Mouse (Mus musculus): ENCODE data around the gene Gpr18. TPM values are rescaled to one million over a fixed set of nuclear protein-coding genes. Genes with fewer than 3 reads are reported as not detected.

Gpr18 gene
- polyA plus RNA-seq, 2 experiments = 0.08 to 0.17 TPM

DNA sequence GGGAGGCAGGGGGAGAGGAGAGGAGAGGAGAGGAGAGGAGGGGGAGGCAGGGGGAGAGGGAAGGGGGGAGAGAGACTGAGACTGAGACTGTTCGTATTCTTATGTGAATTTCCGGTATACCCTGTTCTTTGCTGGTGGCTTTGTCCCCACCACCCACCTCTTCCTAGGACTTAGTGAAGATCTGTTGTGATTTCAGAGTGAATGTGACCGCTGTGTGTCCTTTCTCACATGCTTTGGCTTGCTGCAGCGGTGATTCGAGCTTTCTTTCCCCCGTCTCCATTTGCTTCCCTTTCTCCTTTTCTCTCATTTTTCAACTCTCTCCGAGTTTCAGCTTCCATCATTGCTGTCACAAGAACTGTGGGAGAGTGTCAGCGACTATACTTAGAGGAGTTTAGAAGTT, 31.1 kb upstream of the Gpr18 start:
- TF ChIP-seq EP300 (IDR thresholded peaks at IDR 0.05; ENCODE audit: low read depth) (no peak), CTCF (IDR thresholded peaks at IDR 0.05; ENCODE audit: low read depth) (no peak)
- no peaks in the 10 kb centered on the region for H3K36me3 ChIP-seq (replicated peaks; ENCODE audit: control insufficient read depth, insufficient read depth, low read depth)
- no peaks in the 10 kb centered on the region for H3K9me3 ChIP-seq (ENCODE audit: control insufficient read depth, low read length)
- DNase-seq (ENCODE audit: low read depth in 3 of 3, low spot score in 3 of 3) (no peak), ATAC-seq (ENCODE audit: insufficient read depth) (no peak)
- H3K4me2 ChIP-seq (ENCODE audit: low read depth) = no peak overlapping the region
- WGBS (ENCODE audit: insufficient replicate concordance) = 67% methylated on average over 8 of the region's 8 CpGs
- peaks cover 4 to 15% of the 10 kb centered on the region in 2 experiments; a peak in 3 of 4 replicates for H3K4me1 ChIP-seq (replicated peaks; ENCODE audit: control insufficient read depth in 2 of 2, insufficient read depth in 2 of 2, low read length in 1 of 2)
- H3K9ac ChIP-seq (replicated peaks) = no peak overlapping the region
- H3K27me3 ChIP-seq (ENCODE audit: control insufficient read depth, insufficient read depth, low read length) = no peaks in the 10 kb centered on the region
- no peak overlapping the region for H3K4me3 ChIP-seq (ENCODE audit: insufficient read depth in 1 of 2, low read depth in 2 of 2, low read length in 2 of 2)
- H3K27ac ChIP-seq = no peak overlapping the region

DNA sequence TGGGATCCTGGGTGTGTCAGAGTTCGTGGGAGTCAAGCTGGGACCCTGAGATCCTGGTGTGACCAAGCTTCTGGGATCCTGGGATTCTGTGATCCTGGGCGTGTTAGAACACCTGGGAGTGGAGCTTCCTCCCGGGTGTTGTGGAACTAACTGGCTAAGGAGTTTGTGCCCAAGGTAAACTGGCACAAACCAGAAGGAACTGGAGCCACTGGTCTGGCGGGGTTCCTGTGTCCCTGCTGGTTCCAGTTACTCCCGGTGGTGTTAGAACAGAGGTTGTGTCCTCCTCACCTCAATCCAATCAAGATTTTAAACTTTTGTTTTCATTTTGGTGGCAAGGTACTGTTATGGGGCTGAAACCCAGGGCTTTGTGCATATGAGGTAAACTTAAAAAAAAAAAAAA, 30.6 kb upstream of the Gpr18 start:
- Histone ChIP-seq H3K9me3 (ENCODE audit: control insufficient read depth, low read length) (no peaks in the 10 kb centered on the region), H3K4me3 (ENCODE audit: insufficient read depth in 1 of 2, low read depth in 2 of 2, low read length in 2 of 2) (no peak overlapping the region), H3K9ac (replicated peaks) (no peak overlapping the region), H3K27me3 (ENCODE audit: control insufficient read depth, insufficient read depth, low read length) (no peaks in the 10 kb centered on the region), H3K4me2 (ENCODE audit: low read depth) (no peak overlapping the region), H3K36me3 (replicated peaks; ENCODE audit: control insufficient read depth, insufficient read depth, low read depth) (no peaks in the 10 kb centered on the region), H3K27ac (no peak overlapping the region), H3K4me1 (replicated peaks; ENCODE audit: control insufficient read depth in 2 of 2, insufficient read depth in 2 of 2, low read length in 1 of 2) (peaks cover 0 to 10% of the 10 kb centered on the region in 2 experiments; a peak in 2 of 4 replicates)
- WGBS (ENCODE audit: insufficient replicate concordance) = 68% methylated on average over 5 of the region's 5 CpGs
- DNase-seq (ENCODE audit: low read depth in 3 of 3, low spot score in 3 of 3) (no peak), ATAC-seq (ENCODE audit: insufficient read depth) (no peak)
- TF ChIP-seq EP300 (IDR thresholded peaks at IDR 0.05; ENCODE audit: low read depth) (no peak), CTCF (IDR thresholded peaks at IDR 0.05; ENCODE audit: low read depth) (no peak)

DNA sequence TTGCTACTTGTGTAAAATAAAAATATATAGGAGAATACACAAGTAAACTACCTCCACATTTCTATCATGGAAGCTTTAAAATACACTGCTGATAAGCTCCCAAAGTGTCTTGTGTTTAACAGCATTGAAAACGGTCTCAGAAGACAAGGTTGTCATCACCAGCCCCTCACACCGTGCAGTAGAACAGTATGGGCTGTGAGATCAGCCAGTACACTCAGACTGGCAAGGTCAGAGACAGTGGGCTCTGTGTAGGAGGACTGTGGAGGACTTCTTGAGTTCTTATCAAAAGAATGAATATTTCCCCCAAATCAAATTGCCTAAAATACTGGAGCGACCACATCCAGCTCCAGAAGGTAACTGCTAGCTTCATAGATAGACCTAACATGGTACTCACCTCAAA, 24.0 kb upstream of the Gpr18 start:
- no peak overlapping the region for H3K27ac ChIP-seq

DNA sequence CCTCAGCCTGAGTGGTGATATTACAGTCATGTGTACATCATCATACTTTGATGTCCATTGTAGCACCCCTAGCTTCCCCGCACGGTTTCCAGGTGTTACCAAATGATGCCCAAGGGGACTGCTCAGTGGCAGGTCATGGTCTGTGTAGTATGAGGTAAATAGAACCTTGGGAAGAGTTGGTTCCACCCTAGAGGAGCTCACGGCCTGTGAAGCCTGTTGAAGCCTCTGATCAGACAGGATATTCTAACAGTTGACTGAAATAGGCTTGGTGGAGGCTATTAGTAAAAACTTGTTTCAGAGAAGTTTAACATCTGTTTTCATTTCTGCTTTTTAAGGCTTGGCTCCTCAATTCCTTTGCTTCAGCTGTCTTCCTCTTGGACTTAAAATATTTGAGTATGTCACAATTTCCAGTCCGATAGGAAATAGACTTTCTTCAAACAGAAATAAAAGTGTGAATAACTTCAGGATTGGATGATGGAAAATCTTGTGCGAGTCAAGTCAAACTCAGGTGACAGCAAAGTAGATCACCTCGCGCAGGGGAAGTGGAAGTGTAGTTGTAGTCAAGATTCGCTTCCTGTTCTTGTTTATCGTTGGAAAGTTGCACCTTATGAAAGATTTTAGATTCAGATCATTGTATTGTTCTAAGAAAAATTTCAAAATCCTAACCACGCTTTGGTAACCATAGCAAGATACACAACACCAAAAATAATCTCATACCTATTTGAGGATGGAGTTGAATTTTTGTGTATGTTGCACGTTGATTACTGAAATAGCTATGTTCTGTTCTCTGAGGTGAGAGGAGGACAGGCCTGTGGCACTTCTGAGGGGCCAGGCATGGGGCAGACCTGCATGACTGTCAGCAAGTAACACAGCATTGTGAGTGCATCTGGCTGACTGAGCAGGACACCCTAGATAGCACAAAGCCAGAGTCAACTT, 22.9 kb upstream of the Gpr18 start:
- Histone ChIP-seq H3K4me2 (ENCODE audit: low read depth) (no peak overlapping the region), H3K4me3 (ENCODE audit: insufficient read depth in 1 of 2, low read depth in 2 of 2, low read length in 2 of 2) (no peak overlapping the region), H3K9ac (replicated peaks) (no peak overlapping the region), H3K27ac (no peak overlapping the region), H3K9me3 (ENCODE audit: control insufficient read depth, low read length) (no peaks in the 10 kb centered on the region), H3K27me3 (ENCODE audit: control insufficient read depth, insufficient read depth, low read length) (no peaks in the 10 kb centered on the region), H3K36me3 (replicated peaks; ENCODE audit: control insufficient read depth, insufficient read depth, low read depth) (no peaks in the 10 kb centered on the region), H3K4me1 (replicated peaks; ENCODE audit: control insufficient read depth in 2 of 2, insufficient read depth in 2 of 2, low read length in 1 of 2) (0 out of 4 replicates have a peak, but pooled peaks cover 0 to 4% of the 10 kb centered on the region in 2 experiments)
- DNase-seq (ENCODE audit: low read depth in 3 of 3, low spot score in 3 of 3) = no peak
- TF ChIP-seq CTCF (IDR thresholded peaks at IDR 0.05; ENCODE audit: low read depth) (no peak), EP300 (IDR thresholded peaks at IDR 0.05; ENCODE audit: low read depth) (no peak)
- no peak for ATAC-seq (ENCODE audit: insufficient read depth)
- WGBS (ENCODE audit: insufficient replicate concordance) = 65% methylated on average over 11 of the region's 11 CpGs

More for the DNA sequence above, 24.0 kb upstream of the Gpr18 start:
- Histone ChIP-seq H3K27me3 (ENCODE audit: control insufficient read depth, insufficient read depth, low read length) (no peaks in the 10 kb centered on the region), H3K9me3 (ENCODE audit: control insufficient read depth, low read length) (no peaks in the 10 kb centered on the region), H3K9ac (replicated peaks) (no peak overlapping the region), H3K4me2 (ENCODE audit: low read depth) (no peak overlapping the region), H3K36me3 (replicated peaks; ENCODE audit: control insufficient read depth, insufficient read depth, low read depth) (no peaks in the 10 kb centered on the region), H3K4me3 (ENCODE audit: insufficient read depth in 1 of 2, low read depth in 2 of 2, low read length in 2 of 2) (no peak overlapping the region), H3K4me1 (replicated peaks; ENCODE audit: control insufficient read depth in 2 of 2, insufficient read depth in 2 of 2, low read length in 1 of 2) (0 out of 4 replicates have a peak, but pooled peaks cover 0 to 4% of the 10 kb centered on the region in 2 experiments)
- ATAC-seq (ENCODE audit: insufficient read depth) = no peak
- no peak for DNase-seq (ENCODE audit: low read depth in 3 of 3, low spot score in 3 of 3)
- WGBS (ENCODE audit: insufficient replicate concordance) = 61% methylated on average over 3 of the region's 3 CpGs
- TF ChIP-seq CTCF (IDR thresholded peaks at IDR 0.05; ENCODE audit: low read depth) = no peak
- TF ChIP-seq EP300 (IDR thresholded peaks at IDR 0.05; ENCODE audit: low read depth) = no peak

DNA sequence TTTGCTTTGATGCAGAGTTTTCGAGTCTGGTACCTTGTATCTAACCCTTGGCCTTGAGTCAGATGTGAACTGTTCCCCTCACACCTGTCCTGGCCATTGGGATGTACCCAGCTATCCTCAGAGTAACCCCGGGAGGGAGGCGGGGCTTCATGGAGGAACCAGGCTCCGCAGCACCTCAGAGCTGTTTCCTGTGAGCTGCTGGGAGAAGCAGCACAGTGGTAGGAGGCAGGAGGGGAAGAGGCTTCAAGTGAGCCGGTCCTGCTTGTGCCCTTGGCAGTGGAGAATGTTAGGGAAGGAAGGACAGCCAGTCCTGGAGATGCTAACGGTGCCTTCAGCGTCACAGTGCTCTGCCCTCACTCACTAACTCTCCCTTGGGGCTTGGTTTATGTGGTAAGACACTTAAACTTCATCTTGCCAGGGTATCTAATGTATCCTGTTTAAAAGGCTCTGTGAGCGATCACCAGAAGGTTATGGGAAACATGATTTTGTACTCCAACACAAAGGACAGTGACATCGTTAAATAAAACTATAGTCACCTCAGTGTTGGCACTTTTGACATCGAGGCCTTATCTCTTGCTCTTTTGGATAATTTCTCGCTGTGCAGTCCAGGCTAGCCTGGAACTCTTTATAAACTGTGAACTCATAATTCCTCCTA, 22.1 kb upstream of the Gpr18 start:
- Histone ChIP-seq H3K36me3 (replicated peaks; ENCODE audit: control insufficient read depth, insufficient read depth, low read depth) (no peaks in the 10 kb centered on the region), H3K27ac (no peak overlapping the region), H3K9me3 (ENCODE audit: control insufficient read depth, low read length) (no peaks in the 10 kb centered on the region), H3K9ac (replicated peaks) (no peak overlapping the region), H3K4me2 (ENCODE audit: low read depth) (no peak overlapping the region), H3K4me1 (replicated peaks; ENCODE audit: control insufficient read depth in 2 of 2, insufficient read depth in 2 of 2, low read length in 1 of 2) (0 out of 4 replicates have a peak, but pooled peaks cover 0 to 4% of the 10 kb centered on the region in 2 experiments), H3K27me3 (ENCODE audit: control insufficient read depth, insufficient read depth, low read length) (no peaks in the 10 kb centered on the region), H3K4me3 (ENCODE audit: insufficient read depth in 1 of 2, low read depth in 2 of 2, low read length in 2 of 2) (no peak overlapping the region)
- ATAC-seq (ENCODE audit: insufficient read depth) (no peak), DNase-seq (ENCODE audit: low read depth in 3 of 3, low spot score in 3 of 3) (no peak)
- 35% methylated on average over 11 of the region's 11 CpGs for WGBS (ENCODE audit: insufficient replicate concordance)
- TF ChIP-seq EP300 (IDR thresholded peaks at IDR 0.05; ENCODE audit: low read depth) = no peak
